Mouse (Mus musculus) layer of hippocampus, adult 6 months (tissue): ENCODE results near the gene Adcy9. TPM values are rescaled to one million over a fixed set of nuclear protein-coding genes. Genes with fewer than 3 reads are reported as not detected.

Experiments
- long read RNA-seq, 2 experiments: library from polyadenylated mRNA; unstranded; transcript quantifications; one replicate each; pipeline ENCODE4 v2.0.0; 2019 to 2020
- polyA plus RNA-seq: library from polyadenylated mRNA; unstranded; fragments of <200 nt; fragmentation: Nextera tagmentation; gene quantifications from 2 replicates; pipeline ENCODE4 v1.2.3, GENCODE M21; 2021

The Adcy9 gene
- 7.0 and 7.8 TPM in 2 replicates for polyA plus RNA-seq
- long read RNA-seq, experiment 1, partial matches to known transcripts: 6 of 24 reads
- long read RNA-seq, experiment 1, other reads (novel, unspliced or antisense): 18 of 24 reads
- long read RNA-seq, experiment 2, full-length matches to known transcripts: 19 of 54 reads
- long read RNA-seq, experiment 2, partial matches to known transcripts: 26 of 54 reads
- long read RNA-seq, experiment 2, other reads (novel, unspliced or antisense): 9 of 54 reads

GRCm38 (mm10) chr16:4420298-4421054 lies at the start of gene Adcy9:
Adcy9 (minus strand) TSS chr16:4420498.

Other genes with a start within 250 kb of the Adcy9 start
- gene Crebbp, start 206.5 kb downstream of the Adcy9 start, polyA plus RNA-seq: 20.6 and 23.2 TPM in 2 replicates
- gene Srl, start 121.3 kb upstream of the Adcy9 start, polyA plus RNA-seq: 5.0 and 6.8 TPM in 2 replicates
- 0.25 and 0.33 TPM in 2 replicates for gene Tfap4, start 139.4 kb upstream of the Adcy9 start, polyA plus RNA-seq
- 1.0 and 1.1 TPM in 2 replicates for gene Glis2, start 174.2 kb upstream of the Adcy9 start, polyA plus RNA-seq
- gene Pam16, start 204.5 kb upstream of the Adcy9 start, polyA plus RNA-seq: 286 and 298 TPM in 2 replicates
- gene Vasn, start 219.4 kb upstream of the Adcy9 start, polyA plus RNA-seq: 3.2 and 4.1 TPM in 2 replicates
- 71.2 and 71.7 TPM in 2 replicates for gene Dnaja3, start 219.5 kb upstream of the Adcy9 start, polyA plus RNA-seq